Mouse (Mus musculus) intestine, embryonic 16.5 days (tissue): ENCODE results near the gene Haao. TPM values are rescaled to one million over a fixed set of nuclear protein-coding genes. Genes with fewer than 3 reads are reported as not detected.
"Not testable (repeated sequence)": the region's sequence is repeated elsewhere in the genome, so short reads cannot be mapped to it uniquely, and the experiment has no call there.

Source experiments
- ATAC-seq: fragments of 200-750 bp; cut with Nextera tagmentation; 2 replicates; pipeline ENCODE4 v1.8.0; 2017; ENCODE audit warnings: moderate TSS enrichment, moderate library complexity
- H3K27ac ChIP-seq: fragments of 300-500 bp; sonication (generic); 2 replicates; pipeline ENCODE4 v1.5.1; 2014; ENCODE audit warnings: mild to moderate bottlenecking, low read length
- H3K27me3 ChIP-seq: fragments of 300-500 bp; sonication (generic); replicated peaks from 2 replicates; pipeline ENCODE4 v1.6.1; 2014; ENCODE audit warnings: low read length, control low read depth, mixed read lengths; ENCODE audit not compliant: control insufficient read depth, insufficient read depth
- H3K36me3 ChIP-seq: fragments of 300-500 bp; sonication (generic); 2 replicates; pipeline ENCODE4 v1.6.1; 2014; ENCODE audit warnings: low read length, control low read depth; ENCODE audit not compliant: control insufficient read depth, insufficient read depth
- H3K4me1 ChIP-seq: fragments of 300-500 bp; sonication (generic); 2 replicates; pipeline ENCODE4 v1.6.1; 2014; ENCODE audit warnings: low read length, control low read depth, mixed read lengths; ENCODE audit not compliant: control insufficient read depth, insufficient read depth
- H3K4me2 ChIP-seq: fragments of 300-500 bp; sonication (generic); 2 replicates; pipeline ENCODE4 v1.6.1; 2014; ENCODE audit warnings: low read depth, low read length, control low read depth
- H3K4me3 ChIP-seq: fragments of 300-500 bp; sonication (generic); 2 replicates; pipeline ENCODE4 v1.5.1; 2014; ENCODE audit warnings: mild to moderate bottlenecking, low read length
- H3K9ac ChIP-seq: fragments of 300-500 bp; sonication (generic); 2 replicates; pipeline ENCODE4 v1.6.1; 2014; ENCODE audit warnings: low read depth, low read length
- H3K9me3 ChIP-seq: fragments of 300-500 bp; sonication (generic); 2 replicates; pipeline ENCODE4 v1.6.1; 2016; ENCODE audit warnings: low read length, control low read depth; ENCODE audit not compliant: control insufficient read depth
- WGBS: fragments of 180-500 bp; shearing (Covaris S2); extraction: QIAGEN DNeasy Blood & Tissue Kit; methylation state at CpG from one replicate; pipeline ENCODE4 v1.1.7; 2014; 5-methylcytosine and 5-hydroxymethylcytosine counted together
- polyA plus RNA-seq: library from polyadenylated mRNA; unstranded; fragments of >200 nt; fragmentation: Nextera tagmentation; extraction: Ambion mirVana; gene quantifications from 2 replicates; pipeline ENCODE4 v1.2.1, GENCODE M21; 2015

Gene Haao
- polyA plus RNA-seq, 1 experiment from 2014 or later = 2.3 TPM

- 54% methylated on average over 19 of the region's 19 CpGs for WGBS
- Histone ChIP-seq H3K36me3 (no peaks in the 10 kb centered on the region), H3K4me2 (no peak overlapping the region), H3K4me1 (0 out of 2 replicates have a peak, but pooled peaks cover 5% of the 10 kb centered on the region), H3K27ac (peak overlapping the region; percentile 85), H3K4me3 (no peak overlapping the region), H3K27me3 (no peaks in the 10 kb centered on the region), H3K9me3 (no peaks in the 10 kb centered on the region), H3K9ac (peak overlapping the region; percentile 49; the same call in 1 of the 2 replicates)
- peak; percentile 43 for ATAC-seq
These were observed 25.8 kb upstream of the Haao start for GRCm38 (mm10) chr17:83873363-83874141.

DNA sequence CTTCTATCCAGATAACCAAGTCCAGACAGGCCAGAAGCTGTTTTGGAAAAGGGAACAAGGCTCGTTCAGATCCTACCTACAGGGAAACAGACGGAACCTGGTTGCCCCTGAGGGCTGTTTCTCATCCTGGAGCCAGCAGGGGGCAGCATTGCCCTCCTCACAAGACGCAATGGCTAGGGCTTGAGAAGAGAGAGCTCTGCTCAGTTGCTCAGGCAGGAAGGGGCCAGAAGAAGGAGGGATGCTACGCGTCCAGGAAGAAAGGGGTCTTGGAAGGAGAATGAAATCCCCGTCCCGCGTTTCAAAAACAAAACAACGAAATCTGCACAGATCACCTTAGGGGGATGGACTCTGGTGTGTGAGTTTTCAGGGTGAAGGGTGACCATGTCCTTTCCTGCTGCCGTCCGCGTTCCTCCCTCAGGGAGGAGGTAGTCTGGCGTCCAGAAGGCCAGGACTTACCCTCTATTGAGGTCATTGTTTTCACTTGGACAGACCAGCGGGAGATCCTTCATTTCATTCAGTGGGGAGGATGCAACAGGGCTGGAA is 25.1 kb upstream of the Haao start:
- Histone ChIP-seq H3K9me3 (no peaks in the 10 kb centered on the region), H3K27ac (peak overlapping the region; percentile 85; the same call in 1 of the 2 replicates), H3K9ac (no peak overlapping the region), H3K27me3 (no peaks in the 10 kb centered on the region), H3K4me3 (no peak overlapping the region), H3K4me2 (peak overlapping the region; percentile 24), H3K36me3 (no peaks in the 10 kb centered on the region), H3K4me1 (0 out of 2 replicates have a peak, but pooled peaks cover 5% of the 10 kb centered on the region)
- WGBS = 17% methylated on average over 14 of the region's 14 CpGs
- ATAC-seq = peak; percentile 66

DNA sequence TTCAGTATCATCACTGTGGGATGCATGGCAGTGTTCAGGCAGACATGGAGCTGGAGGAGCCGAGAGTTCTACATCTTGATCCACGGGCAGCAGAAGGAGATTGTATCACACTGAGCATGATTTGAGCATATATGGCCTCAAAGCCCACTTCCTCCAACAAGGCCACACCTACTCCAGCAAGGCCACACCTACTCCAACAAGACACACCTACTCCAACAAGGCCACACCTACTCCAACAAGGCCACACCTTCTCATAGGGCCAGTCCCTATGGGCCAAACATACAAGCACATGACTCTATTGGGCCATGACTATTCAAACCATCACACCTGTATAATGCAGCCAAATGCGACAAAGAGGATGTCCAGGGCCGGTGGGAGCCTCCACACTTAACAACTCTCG is 23.6 kb upstream of the Haao start:
- Histone ChIP-seq H3K9ac (no peak overlapping the region), H3K27me3 (no peaks in the 10 kb centered on the region), H3K36me3 (no peaks in the 10 kb centered on the region), H3K27ac (no peak overlapping the region), H3K4me3 (no peak overlapping the region), H3K4me2 (no peak overlapping the region), H3K9me3 (no peaks in the 10 kb centered on the region), H3K4me1 (0 out of 2 replicates have a peak, but pooled peaks cover 5% of the 10 kb centered on the region)
- WGBS = 93% methylated on average over 5 of the region's 5 CpGs
- no peak for ATAC-seq

- no peak overlapping the region for H3K9ac ChIP-seq
- ATAC-seq = no peak
- 0 out of 2 replicates have a peak, but pooled peaks cover 5% of the 10 kb centered on the region for H3K4me1 ChIP-seq
- no peak overlapping the region for H3K4me3 ChIP-seq
- no peaks in the 10 kb centered on the region for H3K27me3 ChIP-seq
- 72% methylated on average over 4 of the region's 4 CpGs for WGBS
- no peaks in the 10 kb centered on the region for H3K36me3 ChIP-seq
- H3K27ac ChIP-seq = no peak overlapping the region
- no peaks in the 10 kb centered on the region for H3K9me3 ChIP-seq
- H3K4me2 ChIP-seq = no peak overlapping the region
These were observed 22.6 kb upstream of the Haao start for GRCm38 (mm10) chr17:83870385-83870784.

DNA sequence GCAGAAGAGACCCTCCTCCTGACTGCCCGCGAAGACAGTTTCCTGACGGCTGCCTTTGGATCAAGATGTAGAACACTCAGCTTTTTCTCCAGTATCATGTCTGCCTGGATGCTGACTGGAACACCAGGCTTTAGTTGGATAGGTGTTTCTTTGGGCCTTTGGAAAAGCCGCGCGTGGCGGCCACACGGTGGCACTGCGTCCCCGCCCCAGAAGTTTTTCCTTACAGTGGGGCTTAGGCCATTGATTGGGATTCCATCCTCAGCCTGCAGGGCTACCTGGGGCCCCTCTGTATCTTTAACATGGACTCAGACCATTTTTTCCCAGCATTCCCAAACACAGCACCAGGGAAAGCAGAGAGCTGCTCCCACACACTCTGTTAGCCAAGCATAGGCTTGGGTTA is 18.8 kb upstream of the Haao start:
- WGBS = 14% methylated on average over 10 of the region's 10 CpGs

GRCm38 (mm10) chr17:83865366-83865765 is 17.6 kb upstream of the Haao start:
- ATAC-seq = no peak
- Histone ChIP-seq H3K4me1 (peaks cover 3% of the 10 kb centered on the region; the same call in 1 of the 2 replicates), H3K36me3 (no peaks in the 10 kb centered on the region), H3K27me3 (no peaks in the 10 kb centered on the region), H3K27ac (no peak overlapping the region), H3K4me2 (no peak overlapping the region), H3K9me3 (no peaks in the 10 kb centered on the region), H3K4me3 (no peak overlapping the region), H3K9ac (no peak overlapping the region)
- WGBS = 77% methylated on average over 7 of the region's 7 CpGs

More for the DNA sequence above, 18.8 kb upstream of the Haao start:
- no peaks in the 10 kb centered on the region for H3K36me3 ChIP-seq
- ATAC-seq = no peak
- H3K4me3 ChIP-seq = no peak overlapping the region
- peaks cover 3% of the 10 kb centered on the region; the same call in 1 of the 2 replicates for H3K4me1 ChIP-seq
- H3K4me2 ChIP-seq = no peak overlapping the region
- H3K27ac ChIP-seq = no peak overlapping the region
- H3K9me3 ChIP-seq = no peaks in the 10 kb centered on the region
- no peaks in the 10 kb centered on the region for H3K27me3 ChIP-seq
- no peak overlapping the region for H3K9ac ChIP-seq

- peak overlapping the region; percentile 89 for H3K9ac ChIP-seq
- H3K27me3 ChIP-seq = no peaks in the 10 kb centered on the region
- no peaks in the 10 kb centered on the region for H3K36me3 ChIP-seq
- H3K9me3 ChIP-seq = no peaks in the 10 kb centered on the region
- H3K4me3 ChIP-seq = peak overlapping the region; percentile 79
- H3K4me1 ChIP-seq = peaks cover 3% of the 10 kb centered on the region; the same call in 1 of the 2 replicates
- WGBS = under 1% methylated on average over 27 of the region's 27 CpGs
- H3K27ac ChIP-seq = peak overlapping the region; percentile 91
- ATAC-seq = peak; percentile 79
- peak overlapping the region; percentile 71 for H3K4me2 ChIP-seq
These were observed 14.5 kb upstream of the Haao start for GRCm38 (mm10) chr17:83862134-83862881.

- H3K9me3 ChIP-seq = no peaks in the 10 kb centered on the region
- peak overlapping the region; percentile 89 for H3K9ac ChIP-seq
- peak overlapping the region; percentile 91 for H3K27ac ChIP-seq
- no peaks in the 10 kb centered on the region for H3K36me3 ChIP-seq
- no peaks in the 10 kb centered on the region for H3K27me3 ChIP-seq
- 0% methylated on average over 56 of the region's 62 CpGs for WGBS
- peak; percentile 95 for ATAC-seq
- peaks cover 3% of the 10 kb centered on the region; the same call in 1 of the 2 replicates for H3K4me1 ChIP-seq
- H3K4me2 ChIP-seq = peak overlapping the region; percentile 71
- peak overlapping the region; percentile 79 for H3K4me3 ChIP-seq
These were observed 13.8 kb upstream of the Haao start for GRCm38 (mm10) chr17:83861444-83862133.

DNA sequence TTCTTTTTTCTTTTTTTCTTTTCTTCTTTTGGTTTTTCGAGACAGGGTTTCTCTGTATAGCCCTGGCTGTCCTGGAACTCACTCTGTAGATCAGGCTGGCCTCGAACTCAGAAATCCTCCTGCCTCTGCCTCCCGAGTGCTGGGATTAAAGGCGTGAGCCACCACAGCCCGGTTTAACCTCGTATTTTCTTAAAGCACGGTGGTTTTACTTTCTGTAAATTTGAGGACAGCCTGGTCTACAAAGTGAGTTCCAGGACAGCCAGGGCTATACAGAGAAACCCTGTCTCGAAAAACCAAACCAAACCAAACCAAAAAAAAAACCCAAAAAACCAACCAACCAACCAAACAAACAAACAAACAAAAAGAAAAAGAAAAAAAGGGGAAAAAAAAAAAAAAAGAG is 13.2 kb upstream of the Haao start:
- H3K27me3 ChIP-seq, H3K27ac ChIP-seq, H3K9me3 ChIP-seq, H3K36me3 ChIP-seq, H3K4me1 ChIP-seq, H3K9ac ChIP-seq, ATAC-seq: not testable (repeated sequence)
- WGBS = 75% methylated on average over 8 of the region's 8 CpGs
- peak overlapping the region; percentile 71; the same call in 1 of the 2 replicates for H3K4me2 ChIP-seq
- H3K4me3 ChIP-seq = peak overlapping the region; percentile 79
